Mouse (Mus musculus) lung, postnatal 0 days (tissue): ENCODE data around the gene Zscan21.

Experiments
- CTCF ChIP-seq: IDR thresholded peaks from 2 replicates; pipeline ENCODE4 v1.5.1; 2016; ENCODE audit warnings: antibody characterized with exemption, mild to moderate bottlenecking
- EP300 ChIP-seq: IDR thresholded peaks from 2 replicates; pipeline ENCODE4 v1.6.1; 2016; ENCODE audit warnings: antibody characterized with exemption, mild to moderate bottlenecking, control low read depth

GRCm38 (mm10) chr5:138165594-138165993 is 48.9 kb downstream of the Zscan21 start:
- TF ChIP-seq CTCF, result no peak
- TF ChIP-seq EP300, result no peak
